Mouse (Mus musculus): ENCODE results near the gene Btf3. TPM values are rescaled to one million over a fixed set of nuclear protein-coding genes. Genes with fewer than 3 reads are reported as not detected.

Btf3 gene
- 100 to 1,000 TPM; 227 to 231 TPM for total RNA-seq (2021)
- long read RNA-seq, experiment 1, transcript Btf3-205 (6 exons, 888 nt): major isoform, 136 of 145 reads
- long read RNA-seq, experiment 1, transcript Btf3-201 (6 exons, 1,091 nt): minor isoform, 5 of 145 reads
- long read RNA-seq, experiment 1, partial matches to known transcripts: 3 of 145 reads
- long read RNA-seq, experiment 1, other reads (novel, unspliced or antisense): 0 of 145 reads
- long read RNA-seq, experiment 2, transcript Btf3-205 (6 exons, 888 nt): major isoform, 137 of 146 reads
- long read RNA-seq, experiment 2, partial matches to known transcripts: 5 of 146 reads
- long read RNA-seq, experiment 2, other reads (novel, unspliced or antisense): 0 of 146 reads

- DNase-seq (ENCODE audit: low spot score): peak; percentile 91
These were observed at the start of gene Btf3 for GRCm38 (mm10) chr13:98316480-98317245. Gene Btf3 (minus strand): TSS chr13:98317006.

- no peak for DNase-seq (ENCODE audit: low spot score)
These were observed 49.1 kb upstream of the Btf3 start for GRCm38 (mm10) chr13:98365766-98366421.

- DNase-seq (ENCODE audit: low spot score): no peak
These were observed 48.3 kb upstream of the Btf3 start for GRCm38 (mm10) chr13:98365081-98365480.

- DNase-seq (ENCODE audit: low spot score): no peak
These were observed 46.2 kb upstream of the Btf3 start for GRCm38 (mm10) chr13:98363046-98363445.

GRCm38 (mm10) chr13:98361161-98361560 lies 44.4 kb upstream of the Btf3 start:
- DNase-seq (ENCODE audit: low spot score): no peak

- no peak for DNase-seq (ENCODE audit: low spot score)
These were observed 43.6 kb upstream of the Btf3 start for GRCm38 (mm10) chr13:98360391-98360790.

GRCm38 (mm10) chr13:98359337-98359736 lies 42.5 kb upstream of the Btf3 start:
- no peak for DNase-seq (ENCODE audit: low spot score)

- DNase-seq (ENCODE audit: low spot score): no peak
These were observed 41.8 kb upstream of the Btf3 start for GRCm38 (mm10) chr13:98358424-98359181.

- no peak for DNase-seq (ENCODE audit: low spot score)
These were observed 40.9 kb upstream of the Btf3 start for GRCm38 (mm10) chr13:98357433-98358423.

GRCm38 (mm10) chr13:98356973-98357425 lies 40.2 kb upstream of the Btf3 start:
- no peak for DNase-seq (ENCODE audit: low spot score)

GRCm38 (mm10) chr13:98356176-98356972 lies 39.6 kb upstream of the Btf3 start:
- no peak for DNase-seq (ENCODE audit: low spot score)

GRCm38 (mm10) chr13:98355559-98356111 lies 38.8 kb upstream of the Btf3 start:
- DNase-seq (ENCODE audit: low spot score): no peak

GRCm38 (mm10) chr13:98354871-98355558 lies 38.2 kb upstream of the Btf3 start:
- no peak for DNase-seq (ENCODE audit: low spot score)

GRCm38 (mm10) chr13:98354090-98354801 lies 37.4 kb upstream of the Btf3 start, which contains the start of gene Foxd1:
Gene Foxd1 (plus strand): TSS chr13:98354242.
- peak; percentile 20 for DNase-seq (ENCODE audit: low spot score)

- no peak for DNase-seq (ENCODE audit: low spot score)
These were observed 36.9 kb upstream of the Btf3 start for GRCm38 (mm10) chr13:98353709-98354089.

- no peak for DNase-seq (ENCODE audit: low spot score)
These were observed 35.7 kb upstream of the Btf3 start for GRCm38 (mm10) chr13:98352381-98352975.

GRCm38 (mm10) chr13:98351527-98351926 lies 34.7 kb upstream of the Btf3 start:
- no peak for DNase-seq (ENCODE audit: low spot score)

All from gastrocnemius, adult 18-20 months (tissue).